ENCODE assay signal across 12 mouse cellular contexts in genomic region chr10:43826773-43827621, GRCm38 (mm10).
A peak's percentile ranks its signal among the peaks of the same experiment; 100 is the strongest.
DNase-seq lines count a peak whose midpoint lies in the region; ATAC-seq and TF ChIP-seq lines count a peak whose summit lies in the region.
"Had no signal": no experiment of that assay in that cellular context is flagged by ENCODE, and none has a peak within 500 bp of the region (broad histone marks: within the 10 kb centered on the region; RNA-seq: fewer than 3 reads in every experiment).

No protein-coding gene starts in this region.

- H3K9ac ChIP-seq in lung, postnatal 0 days (replicated peaks; ENCODE audit: low read depth): no peak overlapping the region
- H3K9ac ChIP-seq: kidney, embryonic 15.5 days; lung, embryonic 15.5 days had no signal

- H3K4me3 ChIP-seq in lung, postnatal 0 days (ENCODE audit: low read depth, low read length): no peak overlapping the region
- peak overlapping the region; percentile 92 for H3K4me3 ChIP-seq in testis, adult 2 months (ENCODE audit: control insufficient read depth, low read depth, low read length)
- H3K4me3 ChIP-seq: kidney, embryonic 15.5 days; lung, embryonic 15.5 days had no signal

- H3K36me3 ChIP-seq in lung, postnatal 0 days (ENCODE audit: insufficient read depth, low read length): no peaks in the 10 kb centered on the region
- no peaks in the 10 kb centered on the region for H3K36me3 ChIP-seq in testis, adult 2 months (ENCODE audit: control insufficient read depth, insufficient read depth, low read length)
- H3K36me3 ChIP-seq: kidney, embryonic 15.5 days; lung, embryonic 15.5 days had no signal

- CTCF ChIA-PET in Patski (lab: Charles Lee): interaction anchor here (1.3 to 1.9 kb wide), 2 partner anchors 15 to 85 kb away, joined by 3 to 5 read pairs; no protein-coding TSS in a partner anchor

- H3K4me1 ChIP-seq in lung, postnatal 0 days (ENCODE audit: insufficient read depth, low read depth, low read length): no peaks in the 10 kb centered on the region
- H3K4me1 ChIP-seq in testis, adult 2 months (ENCODE audit: control insufficient read depth, insufficient read depth, low read length): peaks cover 13% of the 10 kb centered on the region
- H3K4me1 ChIP-seq: lung, embryonic 15.5 days had no signal

- no peak for TF ChIP-seq POLR2A in testis, adult 2 months (IDR thresholded peaks at IDR 0.05; ENCODE audit: control insufficient read depth, low read depth, low read length)

- TF ChIP-seq CTCF in lung, postnatal 0 days (IDR thresholded peaks at IDR 0.05): peak; percentile 20; the same call in 1 of the 2 replicates
- peak; percentile 38 for TF ChIP-seq CTCF in Patski (IDR thresholded peaks at IDR 0.05)
- TF ChIP-seq CTCF in testis, adult 2 months (IDR thresholded peaks at IDR 0.05; ENCODE audit: control insufficient read depth, insufficient read depth, insufficient replicate concordance, low read depth, low read length): peak; percentile 92

- no peak overlapping the region for H3K27ac ChIP-seq in lung, postnatal 0 days (ENCODE audit: low read length)
- no peak overlapping the region for H3K27ac ChIP-seq in testis, adult 2 months (ENCODE audit: control insufficient read depth, insufficient read depth, low read depth, low read length)
- H3K27ac ChIP-seq: kidney, embryonic 15.5 days; lung, embryonic 15.5 days had no signal

- DNase-seq in lung, postnatal 0 days (ENCODE audit: low spot score): no peak
- DNase-seq in lung, postnatal 14 days: no peak
- no peak for DNase-seq in Patski (ENCODE audit: low read depth, low spot score)
- DNase-seq in ovary, postnatal 14 days (ENCODE audit: low spot score): no peak
- DNase-seq: heart, postnatal 36 days; thymus, postnatal 25 days had no signal

- H3K9me3 ChIP-seq in lung, postnatal 0 days (ENCODE audit: low read length): no peaks in the 10 kb centered on the region
- H3K9me3 ChIP-seq: lung, embryonic 15.5 days had no signal

- no peak overlapping the region for H3K4me2 ChIP-seq in lung, postnatal 0 days (replicated peaks; ENCODE audit: low read depth, low read length)
- H3K4me2 ChIP-seq: kidney, embryonic 15.5 days; lung, embryonic 15.5 days had no signal

- POLR2A ChIA-PET in Patski (lab: Charles Lee): interaction anchor here (0.6 kb wide), 1 partner anchor 13 kb away, joined by 3 read pairs; no protein-coding TSS in a partner anchor

- TF ChIP-seq EP300 in lung, postnatal 0 days (IDR thresholded peaks at IDR 0.05): no peak

- ATAC-seq in lung, postnatal 0 days: no peak
- ATAC-seq in Patski: no peak
- ATAC-seq in megakaryocyte progenitor cell, adult 5-6 weeks (replicated peaks; ENCODE audit: poor library complexity): peak; percentile 44; the same call in 1 of the 2 replicates
- ATAC-seq in frontal cortex, adult (ENCODE audit: low TSS enrichment): no peak
- ATAC-seq: forebrain, embryonic 14.5 days had no signal

- no peaks in the 10 kb centered on the region for H3K27me3 ChIP-seq in lung, postnatal 0 days (replicated peaks; ENCODE audit: insufficient read depth, low read length)
- H3K27me3 ChIP-seq in Patski: no peaks in the 10 kb centered on the region
- no peaks in the 10 kb centered on the region for H3K27me3 ChIP-seq in testis, adult 2 months (ENCODE audit: control insufficient read depth, insufficient read depth, low read length)
- H3K27me3 ChIP-seq: kidney, embryonic 15.5 days; lung, embryonic 15.5 days had no signal

- in situ Hi-C loops in Patski (cut with MboI; ENCODE audit: low pct_unique_long_range_greater_than_20kb): no loop called here

- WGBS in lung, postnatal 0 days: 78% methylated on average over 14 of the region's 14 CpGs

Comparison
In these comparisons a context has a peak if more than half of its experiments do, and no peak if none do; other contexts are left out.
1. CTCF ChIP-seq: peak in every context shown above with its lines; median percentile 92 in testis, adult 2 months; 38 in Patski; 20 in lung, postnatal 0 days.